Mouse (Mus musculus) A20 (cell line): Measurements from ENCODE around the gene Lkaaear1.

ENCODE experiments used
- DNase-seq: peaks from one replicate; pipeline ENCODE4 v3.0.0-alpha.2; 2011; ENCODE audit warnings: low read depth, low spot score

Gene Lkaaear1

GRCm38 (mm10) chr2:181653523-181653922 lies 44.7 kb downstream of the Lkaaear1 start:
- DNase-seq = no peak

- no peak for DNase-seq
Observed at GRCm38 (mm10) chr2:181653065-181653464, 45.2 kb downstream of the Lkaaear1 start.

DNA sequence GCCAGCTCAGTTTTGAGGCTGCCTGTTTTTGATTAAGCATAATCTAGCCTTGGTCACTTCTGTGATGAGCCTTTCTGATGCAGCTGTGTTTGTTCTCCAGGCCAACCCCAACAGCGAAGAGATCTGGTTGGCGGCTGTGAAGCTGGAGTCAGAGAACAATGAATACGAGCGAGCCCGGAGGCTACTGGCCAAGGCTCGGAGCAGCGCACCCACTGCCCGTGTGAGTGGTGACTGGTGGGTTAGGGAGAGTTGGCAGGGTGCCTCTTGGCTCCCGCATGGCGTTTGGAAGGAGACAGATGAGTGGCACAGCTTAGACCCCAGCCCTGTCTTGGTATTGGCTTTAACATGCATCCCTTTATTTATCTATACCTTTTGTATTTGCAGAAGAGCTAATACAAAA lies 49.3 kb downstream of the Lkaaear1 start:
- no peak for DNase-seq
